ENCODE assay signal across 19 mouse cellular contexts in the genomic region with DNA sequence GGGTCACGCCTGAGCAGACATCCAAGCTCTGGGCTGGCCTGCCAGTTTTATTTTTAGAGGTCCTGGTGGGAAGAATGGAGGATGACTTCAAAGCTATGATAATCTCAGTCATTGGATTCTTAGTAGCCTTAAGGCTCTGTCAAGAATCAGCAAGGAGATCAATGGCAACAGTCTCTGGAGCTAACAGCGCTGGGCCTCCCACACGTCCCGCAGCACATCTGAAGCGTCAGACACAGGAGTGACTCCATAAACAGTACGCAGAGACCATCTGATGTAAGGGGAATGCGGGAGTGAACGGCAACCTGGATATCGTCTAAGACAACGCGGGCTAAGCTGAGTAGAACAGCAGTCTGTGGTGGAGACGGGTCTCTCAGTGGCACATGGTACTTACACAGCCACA.
"Had no signal": no experiment of that assay in that cellular context is flagged by ENCODE, and none has a peak within 500 bp of the region (broad histone marks: within the 10 kb centered on the region; RNA-seq: fewer than 3 reads in every experiment).

No protein-coding gene starts in this region.

- H3K4me2 ChIP-seq: intestine, embryonic 15.5 days; limb, embryonic 12.5 days; limb, embryonic 15.5 days; liver, embryonic 11.5 days; lung, embryonic 14.5 days; neural tube, embryonic 13.5 days had no signal

- H3K9ac ChIP-seq: intestine, embryonic 15.5 days; limb, embryonic 12.5 days; limb, embryonic 15.5 days; liver, embryonic 14.5 days; liver, postnatal 0 days; lung, embryonic 14.5 days; neural tube, embryonic 13.5 days had no signal

- H3K4me3 ChIP-seq: intestine, embryonic 15.5 days; limb, embryonic 12.5 days; limb, embryonic 15.5 days; myocyte; neural tube, embryonic 13.5 days had no signal

- H3K9me3 ChIP-seq: intestine, embryonic 15.5 days; limb, embryonic 15.5 days had no signal

- H3K36me3 ChIP-seq: intestine, embryonic 15.5 days; limb, embryonic 12.5 days; limb, embryonic 15.5 days; neural tube, embryonic 13.5 days had no signal

- DNase-seq: kidney, adult 11 months; kidney, adult 9 months; kidney, postnatal 14 days; kidney, postnatal 4 days; left cerebral cortex, postnatal 4 days; liver, postnatal 0 days; lung, embryonic 14.5 days; retina, postnatal 1 day; thymus, adult 18-20 months; thymus, postnatal 4 days had no signal

- ATAC-seq: liver, postnatal 0 days; lung, postnatal 0 days had no signal

- H3K27ac ChIP-seq: intestine, embryonic 15.5 days; limb, embryonic 12.5 days; limb, embryonic 15.5 days; liver, embryonic 14.5 days; macrophage; neural tube, embryonic 13.5 days had no signal

- H3K27me3 ChIP-seq: intestine, embryonic 15.5 days; limb, embryonic 12.5 days; limb, embryonic 15.5 days; neural tube, embryonic 13.5 days had no signal
